Mouse (Mus musculus) urinary bladder, adult 18-20 months (tissue): ENCODE results near the gene N4bp2l1.
"Not testable (repeated sequence)": the region's sequence is repeated elsewhere in the genome, so short reads cannot be mapped to it uniquely, and the experiment has no call there.

ENCODE experiments used
- DNase-seq, 2 experiments: peaks; one replicate each; pipeline ENCODE4 v3.0.0; 2022; ENCODE audit warnings: low spot score in 2 of 2, mixed read lengths in 2 of 2

N4bp2l1 gene

GRCm38 (mm10) chr5:150597088-150597487, at the start of gene N4bp2l1:
TSS of gene N4bp2l1 (minus strand) at chr5:150597188.
- no peak for DNase-seq

GRCm38 (mm10) chr5:150644926-150645325, 47.9 kb upstream of the N4bp2l1 start:
- no peak for DNase-seq

DNA sequence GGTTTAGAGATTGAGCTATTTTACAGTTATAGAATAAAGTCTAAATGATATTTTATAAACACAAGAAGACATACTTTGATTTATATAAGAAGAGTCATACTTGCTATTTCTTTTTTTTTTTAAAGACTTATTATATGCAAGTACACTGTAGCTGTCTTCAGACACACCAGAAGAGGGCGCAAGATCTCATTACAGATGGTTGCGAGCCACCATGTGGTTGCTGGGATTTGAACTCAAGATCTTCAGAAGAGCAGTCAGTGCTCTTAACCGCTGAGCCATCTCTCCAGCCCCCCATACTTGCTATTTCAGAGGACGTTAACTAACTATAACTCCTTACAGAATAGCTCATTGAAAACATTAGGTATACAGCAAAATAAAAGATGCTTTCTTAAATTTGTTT, 46.4 kb upstream of the N4bp2l1 start:
- not testable (repeated sequence) for DNase-seq

GRCm38 (mm10) chr5:150641440-150641839, 44.5 kb upstream of the N4bp2l1 start:
- DNase-seq: no peak

- no peak for DNase-seq
These were observed 32.7 kb upstream of the N4bp2l1 start for GRCm38 (mm10) chr5:150629692-150630091.

DNA sequence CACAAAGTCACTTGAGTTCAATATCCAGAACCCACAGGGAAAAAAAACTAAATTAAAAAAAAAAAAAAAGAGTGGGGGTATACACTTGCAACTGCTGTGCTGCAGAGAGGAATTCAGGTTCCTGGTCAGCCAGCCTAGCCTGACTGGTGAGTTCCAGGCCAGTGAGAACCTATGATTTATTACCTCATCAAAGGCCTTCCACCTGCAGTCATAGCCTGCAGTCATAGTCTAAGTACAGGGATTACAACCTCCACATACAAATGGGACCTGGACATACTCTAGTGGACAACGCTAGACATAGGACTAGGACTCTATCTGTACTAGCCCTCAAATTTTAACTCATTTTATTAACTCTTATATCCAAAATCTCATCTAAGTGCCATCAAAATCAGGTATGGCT, 32.3 kb upstream of the N4bp2l1 start:
- no peak for DNase-seq

- DNase-seq: no peak
These were observed 28.5 kb upstream of the N4bp2l1 start for GRCm38 (mm10) chr5:150625528-150625927.

DNA sequence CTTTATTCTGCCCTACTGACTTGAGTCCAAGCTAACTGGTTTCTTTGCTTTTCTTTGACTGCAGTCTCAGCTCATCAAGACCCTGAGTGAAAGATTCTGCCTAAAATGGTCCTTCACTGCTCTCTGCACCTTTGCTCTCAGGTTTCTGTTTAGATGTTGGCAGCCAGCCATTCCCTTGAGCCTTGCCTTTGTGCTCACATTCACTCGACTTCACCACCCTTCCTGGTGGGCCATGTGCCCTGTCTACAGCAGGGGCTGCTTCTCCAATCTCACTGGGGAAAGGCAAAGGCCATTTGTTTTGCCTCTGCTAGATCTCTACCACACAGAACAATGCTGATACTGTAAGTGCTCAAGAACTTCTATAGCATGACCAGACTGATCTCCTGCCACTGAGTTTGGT, 25.8 kb upstream of the N4bp2l1 start:
- no peak for DNase-seq

DNA sequence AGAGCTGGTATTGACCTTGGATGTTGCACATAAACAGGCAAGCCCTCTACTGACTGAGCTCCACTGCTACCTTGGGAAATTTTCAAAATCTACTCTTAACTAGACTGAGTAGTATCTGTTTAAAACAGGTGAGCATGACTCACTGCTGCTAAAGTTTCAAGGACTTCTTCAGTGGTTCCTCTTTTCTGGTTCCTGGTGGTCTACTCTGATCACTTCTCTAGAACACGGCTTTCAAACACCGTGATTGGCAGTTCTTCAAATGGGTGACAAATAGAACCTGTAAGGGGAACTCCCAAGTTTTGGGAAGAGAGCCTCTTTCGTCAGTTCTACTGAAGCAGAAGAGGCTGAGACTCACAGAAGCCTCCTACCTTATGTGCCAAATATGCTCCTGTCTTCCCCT, 24.6 kb upstream of the N4bp2l1 start:
- no peak for DNase-seq

- no peak for DNase-seq
These were observed 23.7 kb upstream of the N4bp2l1 start for GRCm38 (mm10) chr5:150620588-150621135.

DNA sequence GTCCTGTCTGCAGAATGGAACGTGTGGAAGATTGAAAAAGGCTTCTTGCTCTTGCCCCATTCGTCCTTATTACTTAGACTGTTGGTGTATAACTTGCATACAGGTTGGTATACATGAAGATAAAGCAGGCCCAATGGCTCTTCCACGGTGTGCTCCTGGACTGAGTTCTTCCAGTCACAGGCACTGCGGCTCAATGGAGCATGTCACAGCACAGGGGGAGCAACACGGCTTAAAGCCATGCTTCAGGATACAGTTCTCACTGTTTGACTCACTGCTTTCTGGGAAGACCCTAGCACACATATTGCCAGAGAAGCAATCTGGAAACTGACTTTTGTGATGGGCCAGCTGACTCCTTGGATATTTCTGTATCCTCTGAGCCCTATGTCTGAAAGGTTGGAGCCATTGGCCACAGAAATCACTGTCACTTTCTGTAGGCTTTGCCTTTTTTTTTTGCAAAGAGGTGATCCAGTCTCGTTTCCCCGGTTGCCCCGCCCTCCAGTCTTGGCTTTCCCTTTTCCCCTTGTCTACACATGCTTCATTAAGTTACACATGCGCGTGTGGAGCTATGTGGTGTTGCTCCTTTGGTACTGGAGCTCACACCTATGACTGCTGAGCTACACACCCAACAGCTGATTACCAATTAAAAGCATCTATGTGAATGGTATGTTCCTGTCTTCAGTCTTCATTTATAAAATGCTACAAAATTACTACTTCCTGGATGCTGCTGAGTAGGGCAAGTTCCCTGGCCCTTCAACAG, 21.8 kb upstream of the N4bp2l1 start:
- no peak for DNase-seq

DNA sequence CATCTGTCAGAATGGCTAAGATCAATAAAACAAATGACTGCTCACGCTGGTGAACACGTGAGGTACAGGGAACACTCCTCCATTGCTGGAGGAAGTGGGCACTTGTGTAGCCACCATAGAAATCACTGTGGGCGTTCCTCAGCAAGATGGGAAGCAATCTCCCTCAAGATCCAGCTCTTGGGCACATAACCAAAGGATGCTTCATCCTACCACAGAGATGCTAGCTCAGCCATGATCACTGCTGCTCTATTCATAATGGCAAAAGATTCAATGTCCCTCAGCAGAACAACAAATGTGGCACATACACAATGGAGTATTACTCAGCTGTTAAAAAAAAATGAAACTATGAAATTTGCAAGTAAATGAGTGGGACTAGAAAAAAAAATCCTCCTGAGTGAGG, 19.7 kb upstream of the N4bp2l1 start:
- DNase-seq: no peak

DNA sequence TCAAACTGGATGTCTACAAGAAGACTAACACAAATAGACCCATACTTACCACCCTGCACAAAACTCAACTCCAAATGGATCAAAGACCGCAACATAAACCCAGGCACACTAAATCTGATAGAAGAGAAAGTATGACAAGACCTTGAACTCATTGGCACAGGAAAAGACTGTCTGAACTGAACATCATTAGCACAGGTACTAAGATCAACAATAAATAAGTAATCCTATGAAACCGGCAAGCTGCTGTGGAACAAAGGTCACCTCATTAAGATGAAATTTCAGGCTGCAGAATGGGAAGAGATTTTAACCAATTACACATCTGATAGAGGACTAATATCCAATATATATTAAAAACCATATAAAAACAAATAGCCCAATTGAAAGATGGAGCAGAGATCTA, 19.2 kb upstream of the N4bp2l1 start:
- no peak for DNase-seq

GRCm38 (mm10) chr5:150614054-150614453, 17.1 kb upstream of the N4bp2l1 start:
- no peak for DNase-seq

DNA sequence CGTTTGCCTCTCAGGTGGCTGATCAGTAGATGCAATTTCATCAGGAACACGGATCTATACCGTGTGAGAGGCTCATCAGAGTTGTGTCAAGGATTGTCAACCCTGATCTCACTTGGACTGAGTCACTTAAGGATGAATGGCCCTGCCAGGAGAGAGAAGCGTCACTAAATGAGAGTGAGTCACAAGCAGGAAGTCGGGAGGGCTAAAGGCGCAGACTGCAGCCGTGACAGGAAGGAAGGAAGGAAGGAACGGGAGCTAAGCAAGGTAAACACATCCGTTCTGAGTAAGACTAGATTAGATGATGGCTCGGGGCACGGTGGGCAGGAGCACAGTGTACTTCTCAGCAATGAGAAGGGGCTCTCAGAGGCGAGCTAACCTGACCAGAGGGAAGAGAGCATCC, 14.7 kb upstream of the N4bp2l1 start:
- DNase-seq: no peak

DNA sequence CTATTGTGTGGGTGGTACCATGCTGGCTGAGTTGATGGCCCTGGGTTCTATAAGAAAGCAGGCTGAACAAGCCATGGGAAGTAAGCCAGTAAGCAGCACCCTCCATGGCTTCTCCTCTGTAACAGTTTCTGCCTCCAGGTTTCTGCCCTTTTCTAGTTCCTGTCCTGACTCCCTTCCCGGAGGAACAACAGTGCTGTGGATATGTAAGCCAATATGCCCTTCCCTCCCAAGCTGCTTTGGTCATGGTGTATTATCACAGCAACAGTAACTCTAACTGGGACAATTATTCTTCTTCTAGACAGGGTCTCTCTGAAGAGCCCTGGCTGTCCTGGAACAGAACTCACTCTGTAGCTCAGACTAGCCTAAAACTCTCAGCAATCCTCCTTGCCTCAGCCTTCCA, 14.1 kb upstream of the N4bp2l1 start:
- no peak for DNase-seq

DNA sequence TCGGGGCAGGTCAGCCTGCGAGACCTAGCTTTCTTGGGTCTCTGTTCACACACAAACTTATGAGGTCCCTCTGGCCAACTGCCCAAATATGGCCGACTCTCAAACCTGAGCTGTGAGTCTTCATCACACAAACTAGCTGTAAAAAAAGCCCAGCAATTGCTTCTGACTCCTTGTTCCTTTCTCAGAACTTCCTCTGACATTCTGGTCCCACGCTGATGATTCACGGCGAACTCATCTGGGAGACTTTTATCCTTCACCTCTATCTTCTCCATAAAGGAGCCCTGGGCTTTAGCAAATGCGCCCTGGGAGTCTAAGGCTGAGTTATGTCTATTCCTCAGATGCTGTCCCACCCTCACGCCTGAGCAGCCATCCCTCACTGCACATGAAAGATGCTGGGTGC, 10.6 kb upstream of the N4bp2l1 start:
- no peak for DNase-seq

DNA sequence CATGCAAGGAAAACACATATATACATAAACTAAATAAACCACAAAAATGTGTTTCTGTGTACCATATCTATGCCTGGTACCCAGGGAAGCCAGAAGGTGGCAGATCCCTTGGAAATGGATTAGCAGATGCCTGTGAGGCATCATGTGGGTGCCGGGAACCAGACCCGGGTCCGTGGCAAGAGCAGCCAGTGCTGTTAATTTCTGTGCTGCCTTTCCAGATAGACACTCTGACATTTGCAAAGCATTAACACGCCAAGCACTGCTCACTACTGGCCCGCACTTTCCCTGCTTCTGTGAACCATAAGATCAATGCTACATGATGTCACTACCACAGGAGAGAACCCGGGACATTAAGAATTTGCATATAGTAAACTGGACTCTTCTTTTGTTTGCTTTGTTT, 9.1 kb upstream of the N4bp2l1 start:
- no peak for DNase-seq

DNA sequence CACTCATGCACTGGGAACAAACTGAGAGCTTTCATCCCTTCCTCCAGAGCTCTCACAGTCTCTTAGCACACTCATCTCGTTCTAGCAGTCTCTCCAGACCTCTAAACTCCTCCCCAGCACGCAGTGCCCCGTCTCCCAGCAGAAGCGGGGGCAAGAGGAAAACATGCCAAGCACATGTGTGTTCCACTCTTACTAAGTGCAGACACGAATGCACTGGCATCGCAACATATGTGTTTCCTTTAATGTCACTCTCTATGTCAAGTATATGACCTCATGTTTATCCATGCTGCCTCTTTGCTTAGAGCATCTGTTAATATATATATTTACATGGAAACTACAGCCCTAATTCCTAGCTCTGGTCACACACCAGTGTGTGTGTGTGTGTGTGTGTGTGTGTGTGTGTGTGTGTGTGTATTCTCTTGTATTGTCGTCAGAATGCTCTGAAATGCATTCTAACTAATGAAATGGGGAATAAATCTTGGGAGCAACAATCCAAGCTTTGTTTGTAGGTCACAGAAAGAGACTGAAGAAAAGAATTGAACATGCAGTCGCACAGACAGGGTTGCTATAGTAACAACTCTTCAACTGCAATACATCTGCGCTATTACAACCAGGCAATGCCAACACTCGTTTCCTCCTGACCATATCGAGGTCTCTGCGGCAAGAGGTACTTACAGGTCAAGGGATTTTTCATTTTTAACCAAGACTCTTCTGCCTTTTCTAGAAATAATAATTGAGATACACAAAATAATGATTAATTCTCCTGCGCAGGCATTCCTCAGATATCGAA, 4.6 kb upstream of the N4bp2l1 start:
- no peak for DNase-seq

GRCm38 (mm10) chr5:150600554-150601440, 3.8 kb upstream of the N4bp2l1 start:
- DNase-seq: no peak

GRCm38 (mm10) chr5:150599301-150600294, 2.6 kb upstream of the N4bp2l1 start:
- no peak for DNase-seq
